Mouse (Mus musculus) cerebellum, adult (tissue): Measurements from ENCODE around the gene Snx11.
A peak's percentile ranks its signal among the peaks of the same experiment; 100 is the strongest.

ENCODE experiments used
- ATAC-seq: cut with Nextera tagmentation; 2 replicates; pipeline ENCODE4 v1.9.2; 2017; ENCODE audit warnings: mild to moderate bottlenecking, moderate library complexity, mixed read lengths; ENCODE audit not compliant: insufficient number of reproducible peaks, low FRiP score, low TSS enrichment

The Snx11 gene

GRCm38 (mm10) chr11:96764511-96765350 lies 12.6 kb downstream of the Snx11 start:
- ATAC-seq = no peak

- ATAC-seq = peak; percentile 57; the same call in 1 of the 2 replicates
Observed at GRCm38 (mm10) chr11:96762742-96763470, 14.5 kb downstream of the Snx11 start.

GRCm38 (mm10) chr11:96761984-96762383 lies 15.4 kb downstream of the Snx11 start:
- no peak for ATAC-seq

GRCm38 (mm10) chr11:96760042-96760441 lies 17.3 kb downstream of the Snx11 start:
- peak; percentile 52; the same call in 1 of the 2 replicates for ATAC-seq

- ATAC-seq = no peak
Observed at GRCm38 (mm10) chr11:96758402-96758801, 19.0 kb downstream of the Snx11 start.

- ATAC-seq = no peak
Observed at GRCm38 (mm10) chr11:96757421-96757820, 19.9 kb downstream of the Snx11 start.

- ATAC-seq = no peak
Observed at GRCm38 (mm10) chr11:96755298-96755697, 22.1 kb downstream of the Snx11 start.

GRCm38 (mm10) chr11:96747555-96747954 lies 29.8 kb downstream of the Snx11 start:
- ATAC-seq = no peak

GRCm38 (mm10) chr11:96746648-96747047 lies 30.7 kb downstream of the Snx11 start:
- ATAC-seq = no peak

GRCm38 (mm10) chr11:96743891-96744290 lies 33.5 kb downstream of the Snx11 start:
- ATAC-seq = no peak

GRCm38 (mm10) chr11:96743000-96743399 lies 34.4 kb downstream of the Snx11 start:
- no peak for ATAC-seq

- ATAC-seq = no peak
Observed at GRCm38 (mm10) chr11:96741995-96742394, 35.4 kb downstream of the Snx11 start.

- no peak for ATAC-seq
Observed at GRCm38 (mm10) chr11:96740796-96741195, 36.6 kb downstream of the Snx11 start.

GRCm38 (mm10) chr11:96737673-96738471 lies 39.5 kb downstream of the Snx11 start:
- ATAC-seq = no peak

GRCm38 (mm10) chr11:96736361-96736760 lies 41.0 kb downstream of the Snx11 start:
- peak; percentile 49; the same call in 1 of the 2 replicates for ATAC-seq

- peak; percentile 58; the same call in 1 of the 2 replicates for ATAC-seq
Observed at GRCm38 (mm10) chr11:96735908-96736307, 41.5 kb downstream of the Snx11 start.

- no peak for ATAC-seq
Observed at GRCm38 (mm10) chr11:96732657-96733056, 44.7 kb downstream of the Snx11 start.

GRCm38 (mm10) chr11:96730327-96730726 lies 47.0 kb downstream of the Snx11 start:
- ATAC-seq = no peak

GRCm38 (mm10) chr11:96729462-96729861 lies 47.9 kb downstream of the Snx11 start:
- ATAC-seq = no peak

- no peak for ATAC-seq
Observed at GRCm38 (mm10) chr11:96728577-96728976, 48.8 kb downstream of the Snx11 start.

GRCm38 (mm10) chr11:96725833-96726232 lies 51.5 kb downstream of the Snx11 start:
- no peak for ATAC-seq
